Mouse (Mus musculus) stomach, postnatal 0 days (tissue): ENCODE results near the gene Bivm.

Source experiments
- CTCF ChIP-seq: IDR thresholded peaks from 2 replicates; pipeline ENCODE4 v1.5.1; 2016; ENCODE audit warnings: antibody characterized with exemption, low read depth, mild to moderate bottlenecking, moderate library complexity
- EP300 ChIP-seq: optimal IDR thresholded peaks from 2 replicates; pipeline ENCODE3; 2016; ENCODE audit warnings: antibody characterized with exemption

- no peak for TF ChIP-seq CTCF
- no peak for TF ChIP-seq EP300
Measured at GRCm38 (mm10) chr1:44117571-44117970, 1.2 kb upstream of the Bivm start.
